Mouse (Mus musculus): Measurements from ENCODE around the gene Gm28434. TPM values are rescaled to one million over a fixed set of nuclear protein-coding genes. Genes with fewer than 3 reads are reported as not detected.

Gm28434 gene
- polyA plus RNA-seq, 1 experiment from 2014 or later, result not detected

Other genes with a start within 250 kb of the Gm28434 start
- not detected in 2 replicates for gene Csn1s2a, start 194.9 kb upstream of the Gm28434 start, polyA plus RNA-seq (2015; fragmentation: Nextera tagmentation; extraction: Ambion mirVana)
- gene Csn1s2b, start 161.4 kb upstream of the Gm28434 start, polyA plus RNA-seq (2015; fragmentation: Nextera tagmentation; extraction: Ambion mirVana), result not detected in 2 replicates
- not detected in 2 replicates for gene Prr27, start 143.8 kb upstream of the Gm28434 start, polyA plus RNA-seq (2015; fragmentation: Nextera tagmentation; extraction: Ambion mirVana)
- gene Odam, start 84.5 kb upstream of the Gm28434 start, polyA plus RNA-seq (2015; fragmentation: Nextera tagmentation; extraction: Ambion mirVana), result not detected in 2 replicates
- gene Csn3, start 43.9 kb upstream of the Gm28434 start, polyA plus RNA-seq (2015; fragmentation: Nextera tagmentation; extraction: Ambion mirVana), result not detected in 2 replicates
- not detected in 2 replicates for gene 2310003L06Rik, start 58 bp upstream of the Gm28434 start, polyA plus RNA-seq (2015; fragmentation: Nextera tagmentation; extraction: Ambion mirVana)
- not detected in 2 replicates for gene Cabs1, start 9.9 kb downstream of the Gm28434 start, polyA plus RNA-seq (2015; fragmentation: Nextera tagmentation; extraction: Ambion mirVana)
- not detected in 2 replicates for gene Smr3a, start 33.0 kb downstream of the Gm28434 start, polyA plus RNA-seq (2015; fragmentation: Nextera tagmentation; extraction: Ambion mirVana)
- not detected in 2 replicates for gene Smr2, start 117.0 kb downstream of the Gm28434 start, polyA plus RNA-seq (2015; fragmentation: Nextera tagmentation; extraction: Ambion mirVana)
- not detected in 2 replicates for gene Gm11116, start 142.0 kb downstream of the Gm28434 start, polyA plus RNA-seq (2015; fragmentation: Nextera tagmentation; extraction: Ambion mirVana)
- gene Gm11115, start 184.6 kb downstream of the Gm28434 start, polyA plus RNA-seq (2015; fragmentation: Nextera tagmentation; extraction: Ambion mirVana), result not detected in 2 replicates

Data from hindbrain, embryonic 15.5 days (tissue).